Mouse (Mus musculus) megakaryocyte, embryonic 14.5 days (primary cell): ENCODE measurements around the gene Shf.

Experiments used
- FLI1 ChIP-seq: IDR thresholded peaks from 2 replicates; pipeline ENCODE4 v1.6.1; 2012; ENCODE audit warnings: low read length, inconsistent platforms, mixed read lengths
- GATA1 ChIP-seq: IDR thresholded peaks from 3 replicates; pipeline ENCODE4 v1.6.1; 2012; ENCODE audit warnings: mixed read lengths, low read length, inconsistent platforms, borderline replicate concordance

GRCm38 (mm10) chr2:122367701-122368080, 1.3 kb downstream of the Shf start:
- TF ChIP-seq GATA1 (no peak), FLI1 (no peak)
